Mouse (Mus musculus): Measurements from ENCODE around the gene Ddx39b.

DNA sequence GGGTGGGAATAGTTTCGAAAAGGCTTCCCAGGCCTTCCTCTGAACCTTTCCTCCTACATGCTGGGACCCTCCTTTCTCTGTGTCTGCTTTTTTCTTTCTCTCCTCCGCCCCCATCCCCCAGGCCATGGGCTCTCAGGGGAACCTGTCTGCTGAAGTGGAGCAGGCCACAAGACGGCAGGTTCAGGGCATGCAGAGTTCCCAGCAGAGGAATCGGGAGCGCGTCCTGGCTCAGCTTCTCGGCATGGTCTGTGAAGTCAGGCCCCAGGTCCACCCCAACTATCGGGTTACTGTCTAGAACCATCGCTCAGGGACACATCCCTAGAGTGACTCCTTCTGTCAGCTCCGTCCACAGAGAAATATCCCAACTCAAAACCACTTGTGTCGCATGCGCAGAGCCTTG, 4.0 kb upstream of the Ddx39b start:
- TF ChIP-seq CTCF (IDR thresholded peaks at IDR 0.05; ENCODE audit: low read depth) (no peak), EP300 (IDR thresholded peaks at IDR 0.05; ENCODE audit: low read depth) (no peak)
